Mouse (Mus musculus) megakaryocyte, embryonic 14.5 days (primary cell): ENCODE measurements around the gene Errfi1.

ENCODE experiments used
- FLI1 ChIP-seq: IDR thresholded peaks from 2 replicates; pipeline ENCODE4 v1.6.1; 2012; ENCODE audit warnings: low read length, inconsistent platforms, mixed read lengths
- GATA1 ChIP-seq: IDR thresholded peaks from 3 replicates; pipeline ENCODE4 v1.6.1; 2012; ENCODE audit warnings: mixed read lengths, low read length, inconsistent platforms, borderline replicate concordance

GRCm38 (mm10) chr4:150915181-150915906, 61.6 kb downstream of the Errfi1 start:
- TF ChIP-seq GATA1 (no peak), FLI1 (no peak)
